Mouse (Mus musculus) mesoderm, embryonic 11.5 days (tissue): ENCODE measurements around the gene Snx1.

Source experiments
- DNase-seq: peaks from one replicate; pipeline ENCODE4 v3.0.0-alpha.2; 2012; ENCODE audit warnings: low read depth, low spot score

The Snx1 gene

DNA sequence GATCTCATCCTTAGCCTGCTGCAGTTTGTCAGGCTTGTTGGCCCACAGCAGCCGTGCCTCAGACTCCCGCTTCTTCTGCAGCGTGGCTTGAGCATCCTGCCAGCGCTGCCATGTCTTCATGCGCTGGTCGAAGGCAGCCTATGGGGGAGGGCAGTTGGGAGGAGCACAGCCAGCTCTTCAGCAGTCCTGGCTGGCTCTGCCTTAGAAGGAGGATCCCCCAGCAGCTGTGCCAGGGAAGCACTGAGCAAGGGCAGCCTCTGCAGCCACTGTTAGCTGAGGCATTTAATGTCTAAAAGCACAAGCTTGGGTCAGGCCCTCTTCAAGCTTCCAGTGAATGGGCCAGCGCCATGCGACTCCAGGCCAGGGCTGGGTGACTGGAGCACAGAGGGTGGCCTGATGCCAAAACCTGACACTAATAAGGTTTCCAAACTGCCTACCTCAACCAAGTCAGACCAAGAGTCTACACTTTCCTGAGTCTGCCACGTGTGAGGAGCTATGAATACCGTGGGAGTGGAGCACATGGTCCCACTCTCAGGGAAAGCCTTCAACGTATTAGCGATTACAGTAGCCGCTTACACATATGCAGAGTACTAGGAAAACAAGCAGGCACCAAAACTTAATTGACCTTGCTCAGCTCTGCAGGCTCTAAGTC, 35.7 kb downstream of the Snx1 start:
- DNase-seq, result no peak

DNA sequence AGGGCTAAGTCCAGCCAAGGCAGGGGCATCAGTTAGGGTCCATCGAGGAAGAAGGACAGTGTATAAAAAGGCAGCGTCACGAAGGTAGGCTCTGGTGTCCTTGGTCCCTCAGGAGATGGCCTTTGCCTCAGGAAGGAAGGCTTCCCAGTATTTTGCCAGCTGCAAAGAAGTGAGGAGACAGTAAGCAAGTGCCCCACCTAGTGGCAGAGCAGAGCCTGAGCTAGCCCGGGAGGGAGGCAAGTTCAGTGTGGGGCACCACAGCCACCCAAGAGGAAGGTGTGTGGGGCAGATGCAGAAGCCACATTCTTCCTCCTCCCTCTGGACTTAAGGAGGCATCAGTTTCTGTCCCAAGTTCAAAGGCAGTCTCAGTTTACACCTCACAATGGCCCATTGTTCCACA, 38.0 kb downstream of the Snx1 start:
- DNase-seq, result peak; percentile 61

DNA sequence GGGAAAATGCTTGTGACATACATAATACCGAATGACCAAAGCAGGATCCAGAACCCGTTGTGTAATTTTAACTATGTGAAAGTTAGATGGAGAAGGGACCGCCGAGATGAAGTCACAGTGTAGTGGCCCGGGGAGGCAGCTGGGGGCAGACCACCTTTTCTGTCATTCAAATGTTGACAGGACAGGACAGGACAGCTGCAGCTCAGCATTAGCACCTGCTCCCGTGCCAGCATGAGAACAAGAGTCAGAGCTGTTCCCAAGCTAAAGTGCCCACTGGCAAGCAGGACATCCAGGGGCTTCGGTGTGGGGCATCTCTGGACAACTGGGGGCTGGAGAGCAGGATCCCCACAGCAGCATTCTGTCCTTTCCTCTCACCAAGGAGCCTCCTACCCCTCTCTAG, 39.3 kb downstream of the Snx1 start:
- DNase-seq, result no peak

DNA sequence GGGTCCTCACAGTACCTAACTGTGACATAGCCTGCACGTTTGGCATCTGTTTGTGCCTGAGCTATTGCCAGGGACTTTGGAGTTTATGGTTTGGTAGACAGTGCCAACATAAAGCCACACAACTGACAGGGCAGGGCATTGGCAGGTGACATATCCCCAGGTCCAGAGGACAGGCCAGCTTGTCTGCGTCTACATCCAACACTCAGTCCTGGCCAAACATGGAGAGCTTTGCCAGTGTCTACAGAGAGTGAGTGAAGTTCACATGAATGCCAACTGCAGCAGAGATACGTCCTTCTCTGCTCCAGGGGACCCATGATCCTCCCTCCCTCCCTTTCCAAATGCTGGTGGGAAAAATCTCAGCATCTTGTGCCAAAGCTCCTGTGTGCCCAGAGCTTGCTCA, 42.2 kb downstream of the Snx1 start:
- DNase-seq, result no peak

DNA sequence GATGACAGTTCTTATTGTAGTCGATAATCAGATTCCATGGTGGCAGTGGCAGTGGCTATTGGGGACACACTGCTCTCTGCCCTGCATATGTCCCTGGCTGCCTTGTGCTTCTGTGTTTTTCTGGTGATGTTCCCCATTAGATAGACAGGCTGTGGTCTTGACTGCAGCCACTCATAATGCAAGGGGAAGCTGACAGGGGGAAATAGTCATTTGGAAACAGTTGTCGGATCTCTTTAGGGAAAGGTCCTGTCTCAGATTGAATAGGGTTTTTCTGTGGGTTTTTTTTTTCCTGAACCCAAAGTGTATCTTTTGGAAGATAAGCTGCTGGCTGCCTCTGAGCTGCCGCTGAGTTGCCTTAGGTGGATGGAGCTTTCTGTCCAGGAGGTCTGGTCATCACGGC, 44.4 kb downstream of the Snx1 start:
- DNase-seq, result no peak

DNA sequence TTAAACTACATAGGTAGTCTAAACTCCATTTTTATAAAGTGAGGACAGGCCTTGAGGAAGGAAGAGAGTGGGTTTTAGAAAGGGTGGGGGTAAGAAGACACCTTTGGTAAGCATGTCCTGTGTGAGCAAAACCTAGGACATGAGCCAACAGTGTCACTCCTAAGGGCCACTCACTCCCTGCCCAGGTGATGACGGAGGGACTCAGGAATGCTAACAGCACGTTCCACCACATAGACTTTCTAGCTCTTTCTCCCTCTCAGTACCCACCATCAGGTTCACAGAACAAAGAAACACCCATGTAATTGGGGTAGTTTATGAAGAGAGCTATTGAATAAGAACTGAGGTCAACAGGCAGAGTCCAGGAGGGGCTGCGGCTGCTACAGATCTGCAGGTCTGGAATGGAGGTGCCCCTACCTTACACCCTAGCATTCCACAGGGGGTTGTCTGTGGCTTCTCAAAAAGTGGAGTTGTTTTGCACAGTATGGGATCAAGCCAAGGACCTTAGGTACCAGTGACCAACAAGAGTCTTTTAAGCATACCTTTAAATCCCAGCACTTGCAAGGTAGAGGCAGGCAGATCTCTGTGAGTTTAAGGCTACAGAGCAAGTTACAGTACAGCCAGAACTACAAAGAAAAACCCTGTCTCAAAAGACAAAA, 45.5 kb downstream of the Snx1 start:
- no peak for DNase-seq

DNA sequence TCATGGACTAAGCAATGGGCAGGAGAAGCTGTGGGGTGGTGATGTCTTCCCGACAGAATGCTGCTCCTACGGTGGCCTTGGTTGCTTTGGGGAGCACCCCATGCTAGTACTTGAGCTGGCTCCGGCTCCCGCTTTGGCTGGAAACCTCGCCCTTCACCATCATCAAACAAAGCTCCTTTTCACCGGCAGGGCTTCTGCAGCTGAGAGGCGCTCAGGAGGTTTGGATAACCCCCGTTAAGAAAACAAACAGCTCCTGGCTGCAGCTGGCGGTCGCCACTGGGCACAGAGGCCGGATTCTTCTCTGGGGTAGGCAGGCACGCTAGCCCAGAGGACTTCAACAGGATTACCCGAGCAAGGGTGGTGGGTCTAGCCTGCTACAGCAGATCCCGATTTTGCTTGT, 47.9 kb downstream of the Snx1 start:
- peak; percentile 66 for DNase-seq

DNA sequence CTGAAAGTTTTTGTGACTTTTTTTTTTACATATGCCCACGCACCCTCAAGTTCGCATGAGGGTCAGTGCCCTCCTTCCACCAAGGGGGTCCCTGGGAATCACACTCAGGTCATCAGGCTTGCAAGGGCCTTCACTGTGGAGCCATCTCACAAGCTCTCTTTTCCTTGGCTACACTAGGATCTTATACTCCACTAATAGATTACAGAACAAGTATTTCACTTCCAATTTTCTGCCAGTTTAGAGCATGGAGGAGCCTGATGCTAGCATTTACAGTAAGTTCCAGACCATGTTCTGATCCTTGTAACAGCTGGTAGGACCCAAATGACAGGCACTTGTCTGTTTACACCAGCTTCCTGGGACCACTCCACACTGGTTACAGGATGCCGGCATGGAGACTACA, 48.3 kb downstream of the Snx1 start:
- no peak for DNase-seq

DNA sequence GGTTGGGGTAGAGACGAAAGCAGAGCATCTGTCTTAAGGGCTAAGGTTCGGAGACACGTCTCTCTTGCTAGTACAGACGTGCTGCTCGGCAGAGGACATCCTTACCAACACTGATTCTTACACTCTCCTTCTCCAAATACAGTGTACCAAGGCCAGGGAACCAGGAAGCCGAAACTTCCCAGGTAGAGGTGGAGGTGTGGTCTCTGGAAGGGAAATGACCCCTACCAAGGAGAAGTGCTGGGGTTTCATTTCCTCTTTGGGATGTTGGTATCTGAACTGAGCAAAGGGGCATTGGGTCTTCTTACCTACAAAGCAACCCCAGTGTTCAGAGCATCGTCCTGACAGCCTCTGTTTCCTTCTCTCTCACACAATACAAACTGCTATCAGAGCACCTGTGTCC, 53.6 kb downstream of the Snx1 start:
- no peak for DNase-seq

DNA sequence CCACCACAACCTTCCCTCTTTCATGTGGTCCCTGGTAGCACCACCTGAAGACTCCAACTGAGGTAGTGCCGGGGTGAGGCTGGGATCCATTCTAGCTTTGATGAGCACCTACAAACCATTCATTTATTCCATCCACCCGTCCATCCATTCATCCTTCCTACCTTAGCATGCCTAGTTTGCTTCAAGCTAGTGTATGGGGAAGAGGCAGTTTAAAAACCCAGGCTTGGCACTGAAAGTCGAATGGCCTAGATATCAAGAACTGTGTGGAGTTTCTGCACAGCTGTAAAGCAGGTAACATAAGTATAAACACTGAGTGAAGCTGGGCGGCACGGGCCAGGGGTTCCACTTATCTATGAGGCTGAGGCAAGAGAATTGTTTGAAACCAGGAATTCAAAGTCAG, 56.2 kb downstream of the Snx1 start:
- DNase-seq, result no peak

DNA sequence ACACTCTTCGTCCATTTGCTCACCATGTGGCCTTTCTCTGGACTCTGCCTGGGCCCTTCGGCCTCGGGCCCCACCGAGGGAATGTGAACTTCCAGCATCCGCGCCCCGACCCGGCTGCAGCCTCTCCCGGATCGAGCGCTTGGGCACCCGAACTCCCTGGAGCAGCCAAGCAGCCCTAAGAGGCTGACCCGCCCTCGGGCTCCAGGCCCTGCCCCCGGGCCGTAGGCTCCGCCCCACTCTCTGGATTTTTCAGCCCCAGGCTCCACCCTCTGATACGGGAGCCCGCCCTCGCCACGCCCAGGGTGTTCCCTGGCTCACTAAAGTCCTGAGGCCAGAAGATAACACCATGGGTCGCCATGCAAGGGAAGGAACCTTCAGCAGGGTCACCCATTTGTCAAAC, 56.8 kb downstream of the Snx1 start, which contains the start of gene Snx22:
Gene Snx22, minus strand, starts transcription at position 137 of the 400 bp plus-strand sequence.
- DNase-seq, result peak; percentile 84

DNA sequence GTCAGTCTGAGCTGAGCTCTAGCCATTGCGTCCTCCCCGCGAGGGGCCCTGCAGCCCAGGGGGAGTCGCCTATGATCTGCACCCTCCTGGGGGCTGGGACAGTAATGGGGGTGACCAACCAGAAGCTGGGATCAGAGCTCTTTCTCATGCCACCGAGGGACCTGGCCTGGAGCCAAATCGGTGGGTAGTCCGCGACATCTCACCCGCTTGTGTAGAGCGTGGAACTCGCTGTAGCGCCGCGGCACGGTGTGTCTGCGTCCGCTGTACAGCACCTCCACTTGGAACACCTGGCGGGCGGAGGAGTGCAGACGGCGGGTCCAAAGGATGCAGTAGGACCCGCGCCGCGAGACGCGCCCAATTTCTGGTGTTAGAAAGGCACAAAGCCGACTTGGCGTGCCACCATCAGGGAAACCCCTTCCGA, 57.4 kb downstream of the Snx1 start:
- DNase-seq, result no peak

DNA sequence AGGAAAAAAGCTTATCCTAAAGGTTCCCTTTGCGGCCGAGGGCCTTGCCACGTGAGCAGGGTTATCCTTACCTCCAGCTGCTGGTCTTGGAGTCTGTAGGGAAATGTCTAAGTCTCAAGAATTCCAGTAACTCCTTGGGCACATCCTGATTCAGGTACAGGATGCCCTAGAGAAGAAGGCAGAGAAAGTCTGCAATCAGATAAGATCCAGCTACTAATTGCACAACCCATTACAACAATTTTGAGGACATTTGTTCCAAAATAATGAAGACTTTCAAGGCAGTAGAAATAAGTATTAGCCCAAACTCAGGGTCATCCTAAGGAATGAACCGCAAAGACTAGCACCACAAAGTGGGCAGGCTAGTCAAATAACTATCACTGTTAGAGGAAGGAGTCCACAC, 58.3 kb downstream of the Snx1 start:
- no peak for DNase-seq

DNA sequence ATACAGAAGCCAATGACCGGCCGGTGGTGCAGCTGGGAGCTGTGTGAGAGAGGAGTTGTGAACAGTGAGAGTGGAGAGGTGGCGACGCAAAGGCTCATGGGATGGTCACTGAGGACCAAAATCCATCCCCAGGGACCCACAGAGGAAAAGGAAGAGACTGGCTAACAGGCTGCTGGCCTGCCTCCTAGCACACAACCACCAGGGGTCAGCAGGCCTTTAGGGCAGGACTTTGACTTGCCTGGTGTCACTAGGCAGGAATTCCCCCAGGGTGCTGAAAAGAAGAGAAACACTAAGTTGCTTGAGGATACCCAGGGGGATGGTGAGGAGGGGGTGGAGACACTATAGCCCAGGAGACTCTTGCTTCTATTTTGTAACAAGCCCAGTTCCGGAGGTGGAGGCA, 58.8 kb downstream of the Snx1 start:
- DNase-seq, result peak; percentile 64

DNA sequence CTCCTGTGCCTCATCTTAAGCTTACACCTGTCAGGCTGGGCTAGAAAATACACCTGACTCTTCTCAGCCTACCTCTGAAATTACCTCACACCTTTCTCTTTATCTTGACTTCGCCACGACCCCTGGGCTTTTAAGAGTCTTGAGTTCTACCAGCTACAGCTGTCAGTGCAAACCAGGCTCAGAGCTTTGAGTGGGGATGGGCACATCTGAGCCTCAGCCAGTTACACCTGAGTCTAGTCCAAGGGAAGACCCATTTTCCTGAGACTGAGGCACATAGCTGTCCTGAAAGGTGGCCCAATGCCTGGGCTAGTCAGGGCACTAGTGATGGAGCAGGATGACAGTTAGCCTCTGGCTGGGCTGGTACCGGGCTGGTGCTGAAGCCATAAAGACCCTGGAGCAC, 59.6 kb downstream of the Snx1 start:
- DNase-seq, result no peak

DNA sequence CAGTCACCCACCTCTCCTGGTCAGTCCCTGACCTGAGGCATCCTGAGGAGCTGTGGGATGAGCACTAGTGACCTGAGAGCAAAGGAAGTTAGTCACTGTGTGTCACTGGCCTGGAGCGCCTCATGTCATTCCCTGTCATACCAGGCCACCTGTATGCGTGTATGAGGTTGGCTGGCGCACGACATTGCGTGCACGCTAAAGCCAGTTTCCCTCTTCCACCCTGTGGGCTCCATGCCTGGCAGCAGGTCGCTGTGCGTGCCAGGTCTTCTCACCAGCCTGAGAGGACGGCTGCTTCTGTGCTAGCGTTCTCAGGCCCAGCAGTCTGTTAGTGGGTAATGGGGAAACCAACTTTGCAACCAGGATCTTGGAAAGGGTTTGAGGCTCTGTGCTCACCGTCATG, 62.1 kb downstream of the Snx1 start:
- DNase-seq, result no peak

DNA sequence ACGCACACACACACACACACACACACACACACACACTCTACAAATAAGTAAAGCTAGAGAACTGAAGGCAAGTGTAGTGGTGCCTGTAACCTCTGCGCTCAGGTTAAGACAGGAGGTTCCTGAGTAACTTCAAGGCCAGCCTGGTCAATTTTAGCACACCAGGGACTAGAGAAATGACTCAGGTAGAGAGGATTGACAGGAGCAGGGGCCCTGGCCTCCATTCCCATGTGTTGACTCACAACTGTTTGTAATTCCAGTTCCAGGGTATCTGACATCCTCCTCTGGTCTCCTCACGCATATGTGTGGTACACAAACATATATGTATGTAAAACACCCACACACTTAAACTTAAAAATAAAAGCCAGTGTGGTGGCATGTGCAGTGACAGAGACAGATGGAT, 62.9 kb downstream of the Snx1 start:
- DNase-seq, result no peak

DNA sequence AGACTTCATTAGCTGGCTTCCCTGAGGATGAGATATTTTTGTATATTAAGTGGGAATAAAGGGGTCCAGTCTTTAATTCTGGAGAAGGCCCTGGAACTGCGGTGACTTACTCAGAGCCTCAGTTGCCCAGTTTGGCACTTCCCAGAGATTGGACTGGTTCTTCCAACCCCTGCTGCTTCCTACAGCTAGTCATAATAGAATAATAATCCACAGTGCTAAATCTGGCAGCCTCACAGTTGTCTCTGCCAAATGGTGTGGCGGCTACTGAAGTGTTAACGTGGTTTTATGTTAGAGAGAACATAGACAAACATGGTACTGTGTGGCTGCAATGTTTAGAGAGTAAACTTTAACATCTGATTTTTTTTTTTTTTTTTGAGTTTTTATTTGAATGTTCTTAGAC, 64.7 kb downstream of the Snx1 start:
- no peak for DNase-seq

DNA sequence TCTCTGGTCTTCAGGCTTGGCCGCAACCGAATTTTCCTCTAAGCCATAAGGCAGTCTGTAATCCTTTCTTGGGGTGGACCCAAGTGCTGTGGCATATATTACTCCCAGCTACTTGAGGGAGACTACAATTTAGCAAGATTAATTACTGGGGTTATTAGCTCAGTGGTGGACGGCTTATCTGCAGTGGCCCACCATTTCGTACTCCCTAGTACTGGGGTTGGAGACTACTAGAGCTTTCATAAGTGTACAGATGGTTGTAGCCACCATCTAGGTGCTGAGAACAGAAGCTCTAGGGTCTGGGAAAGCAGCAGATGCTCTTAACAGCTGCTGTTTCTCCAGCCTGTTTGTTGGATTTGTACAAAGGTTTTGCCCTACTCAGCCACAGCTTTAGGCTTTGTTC, 65.4 kb downstream of the Snx1 start:
- no peak for DNase-seq

DNA sequence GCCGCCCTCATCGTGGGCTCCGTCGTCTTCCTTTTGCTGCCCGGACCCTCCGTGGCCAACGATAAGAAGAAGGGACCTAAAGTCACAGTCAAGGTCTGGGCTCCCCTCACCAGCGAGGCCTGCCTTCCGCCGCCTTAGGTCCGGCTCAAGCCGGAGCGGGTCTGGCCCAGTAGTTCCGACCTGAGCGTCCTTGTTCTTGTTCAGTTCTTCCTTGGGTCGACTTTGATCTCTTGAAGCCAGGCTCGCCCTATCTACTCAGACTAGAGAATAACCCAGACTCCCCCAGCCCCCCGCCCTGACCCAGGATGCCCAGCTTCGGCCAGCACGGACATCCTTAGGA, 66.1 kb downstream of the Snx1 start:
- DNase-seq, result no peak

DNA sequence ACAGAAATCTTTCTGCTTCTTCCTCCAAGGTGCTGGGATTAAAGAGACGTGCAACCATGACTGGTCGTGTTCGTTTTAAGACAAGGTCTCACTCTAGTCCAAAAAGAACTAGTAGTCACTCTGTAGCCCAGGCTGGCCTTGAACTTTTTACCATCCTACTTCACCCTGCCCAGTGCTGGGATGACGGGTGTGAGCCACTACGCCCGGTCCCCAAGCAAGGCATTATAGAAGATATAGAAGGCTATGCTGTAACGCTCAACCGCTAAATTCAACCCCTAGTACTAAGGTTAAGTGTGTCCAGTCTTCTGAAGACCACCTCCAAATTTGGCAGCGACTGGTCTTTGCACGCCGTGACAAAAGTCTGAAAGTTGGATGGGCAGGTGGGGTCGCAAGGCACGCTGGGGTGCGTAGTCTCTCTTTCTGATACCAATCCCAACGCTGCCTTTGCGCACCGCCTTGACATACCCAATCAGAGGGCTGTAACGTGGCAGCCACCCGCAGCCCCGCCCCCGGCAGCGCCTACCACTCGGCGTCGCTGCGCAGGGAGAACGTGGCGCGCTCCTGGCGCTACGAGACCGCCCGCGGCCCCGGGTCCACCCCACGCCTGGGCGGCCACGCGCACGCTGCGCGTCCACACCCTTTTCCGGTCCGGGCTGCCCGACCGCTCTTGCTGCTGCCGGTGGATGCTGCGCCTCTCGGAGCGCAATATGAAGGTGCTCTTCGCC, 66.6 kb downstream of the Snx1 start, which contains the start of gene Ppib:
Gene Ppib, plus strand, starts transcription at position 640 of the 725 bp plus-strand sequence.
- peak; percentile 97 for DNase-seq

DNA sequence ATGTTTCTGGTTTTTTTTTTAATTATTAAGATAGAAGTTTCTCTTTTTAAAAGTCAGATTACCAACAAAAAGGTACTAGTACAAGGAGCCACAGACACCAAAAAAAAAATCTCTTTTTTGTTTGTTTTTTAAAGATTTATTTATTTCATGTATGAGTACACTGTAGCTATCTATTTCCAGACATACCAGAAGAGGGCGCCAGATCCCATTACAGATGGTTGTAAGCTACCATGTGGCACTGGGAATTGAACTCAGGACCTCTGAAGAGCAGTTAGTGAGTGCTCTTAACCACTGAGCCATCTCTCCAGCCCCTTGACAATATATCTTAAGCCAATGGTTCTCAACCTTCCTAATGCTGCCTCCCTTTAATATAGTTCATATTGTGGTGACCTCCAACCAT, 72.8 kb downstream of the Snx1 start:
- no peak for DNase-seq

DNA sequence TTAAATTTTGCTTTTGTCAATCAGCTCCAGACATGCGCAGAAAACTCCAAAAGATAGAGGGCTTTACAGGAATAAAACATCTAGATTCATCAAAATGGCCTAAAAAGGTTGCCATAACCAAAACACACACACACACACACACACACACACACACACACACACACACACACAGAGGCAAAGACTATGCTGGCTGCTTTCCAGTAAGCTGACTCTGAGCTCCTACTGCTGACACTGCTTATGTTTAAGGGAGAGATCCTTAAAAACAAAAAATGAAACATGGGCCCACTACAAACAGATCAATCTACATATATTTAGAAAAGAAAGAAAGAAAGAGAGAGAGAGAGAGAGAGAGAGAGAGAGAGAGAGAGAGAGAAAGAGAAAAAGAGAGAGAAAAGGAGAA, 73.7 kb downstream of the Snx1 start:
- no peak for DNase-seq
